Mouse (Mus musculus): Measurements from ENCODE around the gene 0610010K14Rik. TPM values are rescaled to one million over a fixed set of nuclear protein-coding genes. Genes with fewer than 3 reads are reported as not detected.

The 0610010K14Rik gene
- polyA plus RNA-seq, 1 experiment from 2014 or later, result 180 TPM

DNA sequence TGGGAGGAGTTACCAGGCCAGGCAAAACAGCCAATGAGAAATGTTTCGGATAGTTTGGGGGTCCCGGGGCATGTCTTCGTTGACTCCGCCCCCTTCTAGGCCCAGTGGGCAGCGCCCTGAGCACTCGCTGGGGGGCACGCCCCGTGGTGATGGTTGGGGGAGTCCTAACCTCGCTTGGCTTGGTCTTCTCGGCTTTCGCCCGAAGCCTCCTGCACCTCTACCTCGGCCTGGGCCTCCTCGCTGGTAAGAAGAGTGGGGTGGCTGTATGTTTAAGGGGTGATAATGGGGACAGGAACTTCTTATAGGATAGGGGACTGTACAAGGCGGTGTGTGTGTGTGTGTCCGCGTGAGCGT is 22.9 kb downstream of the 0610010K14Rik start:
- Histone ChIP-seq H3K9ac (ENCODE audit: low read depth, low read length) (no peak overlapping the region), H3K4me1 (ENCODE audit: control insufficient read depth, insufficient read depth, low read length) (peaks cover 25% of the 10 kb centered on the region; the same call in 1 of the 2 replicates), H3K36me3 (ENCODE audit: control insufficient read depth, insufficient read depth, low read length) (no peaks in the 10 kb centered on the region), H3K27ac (ENCODE audit: low read depth, low read length) (no peak overlapping the region), H3K4me2 (replicated peaks; ENCODE audit: low read depth, low read length) (peak overlapping the region; percentile 57), H3K4me3 (ENCODE audit: low read length) (peak overlapping the region; percentile 30), H3K27me3 (ENCODE audit: control insufficient read depth, insufficient read depth, low read length) (peaks cover 40% of the 10 kb centered on the region), H3K9me3 (ENCODE audit: control insufficient read depth, low read length) (no peaks in the 10 kb centered on the region)
- ATAC-seq (ENCODE audit: low FRiP score, low TSS enrichment), result peak; percentile 12
- WGBS, result 4% methylated on average over 18 of the region's 18 CpGs

DNA sequence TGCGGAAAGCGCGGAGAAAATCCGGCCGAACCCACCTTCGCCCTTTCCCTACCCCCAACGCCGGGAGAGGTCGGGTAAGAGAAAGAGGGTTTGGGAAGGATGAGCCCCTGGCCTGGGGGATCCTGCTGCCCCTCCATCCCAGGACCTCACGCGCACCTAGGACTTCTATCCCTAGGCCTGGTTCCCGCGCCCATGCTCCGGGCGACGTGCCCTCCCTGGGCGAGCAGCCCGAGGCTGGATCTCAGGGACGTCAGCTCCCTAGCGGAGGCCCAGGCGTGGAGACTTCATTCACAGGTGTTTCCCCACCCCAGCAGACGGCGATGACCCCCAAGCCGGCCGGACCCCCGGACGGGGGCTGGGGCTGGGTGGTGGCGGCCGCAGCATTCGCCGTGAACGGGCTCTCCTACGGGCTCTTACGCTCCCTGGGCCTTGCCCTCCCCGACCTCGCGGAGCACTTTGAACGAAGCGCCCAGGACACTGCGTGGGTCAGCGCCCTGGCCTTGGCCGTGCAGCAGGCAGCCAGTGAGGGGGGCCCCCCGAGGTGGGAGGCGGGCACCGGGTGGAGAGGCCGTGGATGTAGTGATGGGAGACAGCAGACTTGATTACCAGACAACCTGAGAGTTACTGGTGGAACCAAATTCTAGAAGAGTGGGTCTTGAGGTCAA is 23.4 kb downstream of the 0610010K14Rik start:
- Histone ChIP-seq H3K9ac (ENCODE audit: low read depth, low read length) (peak overlapping the region; percentile 45), H3K9me3 (ENCODE audit: control insufficient read depth, low read length) (no peaks in the 10 kb centered on the region), H3K36me3 (ENCODE audit: control insufficient read depth, insufficient read depth, low read length) (no peaks in the 10 kb centered on the region), H3K27ac (ENCODE audit: low read depth, low read length) (no peak overlapping the region), H3K4me2 (replicated peaks; ENCODE audit: low read depth, low read length) (peak overlapping the region; percentile 57), H3K4me1 (ENCODE audit: control insufficient read depth, insufficient read depth, low read length) (peaks cover 25% of the 10 kb centered on the region; the same call in 1 of the 2 replicates), H3K4me3 (ENCODE audit: low read length) (peak overlapping the region; percentile 30), H3K27me3 (ENCODE audit: control insufficient read depth, insufficient read depth, low read length) (peaks cover 40% of the 10 kb centered on the region)
- 1% methylated on average over 46 of the region's 46 CpGs for WGBS
- peak; percentile 50 for ATAC-seq (ENCODE audit: low FRiP score, low TSS enrichment)

DNA sequence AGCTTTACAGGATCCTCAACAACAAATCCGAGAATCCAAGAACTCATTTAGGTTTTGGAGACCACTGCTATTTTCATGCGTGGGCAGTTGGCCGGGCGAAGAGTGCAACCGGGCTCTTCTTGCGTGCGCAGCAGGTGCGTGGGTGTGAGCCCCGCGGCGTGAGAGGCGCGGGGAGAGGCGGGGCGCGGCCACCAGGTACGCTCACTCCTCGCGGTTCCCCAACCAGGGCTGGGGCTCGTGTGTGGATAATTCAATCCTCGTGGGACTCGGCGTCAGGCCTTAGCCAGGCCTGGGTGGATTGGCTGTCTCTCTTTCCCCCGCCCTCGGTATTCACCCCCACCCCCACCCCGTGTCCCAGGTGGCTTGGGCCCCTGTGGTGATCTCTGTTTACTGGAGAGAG is 24.0 kb downstream of the 0610010K14Rik start:
- H3K9me3 ChIP-seq (ENCODE audit: control insufficient read depth, low read length), result no peaks in the 10 kb centered on the region
- H3K27ac ChIP-seq (ENCODE audit: low read depth, low read length), result no peak overlapping the region
- no peak for ATAC-seq (ENCODE audit: low FRiP score, low TSS enrichment)
- peaks cover 40% of the 10 kb centered on the region for H3K27me3 ChIP-seq (ENCODE audit: control insufficient read depth, insufficient read depth, low read length)
- 5% methylated on average over 24 of the region's 26 CpGs for WGBS
- H3K36me3 ChIP-seq (ENCODE audit: control insufficient read depth, insufficient read depth, low read length), result no peaks in the 10 kb centered on the region
- H3K9ac ChIP-seq (ENCODE audit: low read depth, low read length), result peak overlapping the region; percentile 45; the same call in 1 of the 2 replicates
- H3K4me3 ChIP-seq (ENCODE audit: low read length), result peak overlapping the region; percentile 30
- peak overlapping the region; percentile 57 for H3K4me2 ChIP-seq (replicated peaks; ENCODE audit: low read depth, low read length)
- peaks cover 25% of the 10 kb centered on the region; the same call in 1 of the 2 replicates for H3K4me1 ChIP-seq (ENCODE audit: control insufficient read depth, insufficient read depth, low read length)

DNA sequence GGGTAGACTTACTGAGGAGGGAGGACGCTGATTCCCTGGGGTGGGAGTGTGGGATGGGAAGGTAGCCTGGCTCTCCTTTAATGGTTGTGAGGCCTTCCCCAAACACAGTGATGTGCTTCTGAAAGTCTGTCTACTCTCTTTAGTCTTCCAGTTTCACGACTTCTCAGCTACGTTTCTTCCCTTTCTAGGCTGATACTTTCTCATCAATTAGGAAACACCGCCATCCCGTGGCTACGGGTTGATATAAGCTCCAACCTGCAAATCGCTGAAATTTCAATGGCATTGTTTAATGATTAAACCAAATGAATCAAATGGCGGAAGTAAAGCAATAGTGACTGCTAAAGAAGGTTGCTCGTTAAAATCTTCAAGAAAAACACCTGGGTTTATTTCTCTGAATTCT is 24.8 kb downstream of the 0610010K14Rik start:
- Histone ChIP-seq H3K4me1 (ENCODE audit: control insufficient read depth, insufficient read depth, low read length) (peaks cover 25% of the 10 kb centered on the region; the same call in 1 of the 2 replicates), H3K9me3 (ENCODE audit: control insufficient read depth, low read length) (no peaks in the 10 kb centered on the region), H3K4me3 (ENCODE audit: low read length) (no peak overlapping the region), H3K9ac (ENCODE audit: low read depth, low read length) (no peak overlapping the region), H3K27me3 (ENCODE audit: control insufficient read depth, insufficient read depth, low read length) (peaks cover 37% of the 10 kb centered on the region), H3K36me3 (ENCODE audit: control insufficient read depth, insufficient read depth, low read length) (no peaks in the 10 kb centered on the region), H3K27ac (ENCODE audit: low read depth, low read length) (no peak overlapping the region), H3K4me2 (replicated peaks; ENCODE audit: low read depth, low read length) (peak overlapping the region; percentile 57; the same call in 1 of the 2 replicates)
- WGBS, result 8% methylated on average over 9 of the region's 9 CpGs
- no peak for ATAC-seq (ENCODE audit: low FRiP score, low TSS enrichment)

DNA sequence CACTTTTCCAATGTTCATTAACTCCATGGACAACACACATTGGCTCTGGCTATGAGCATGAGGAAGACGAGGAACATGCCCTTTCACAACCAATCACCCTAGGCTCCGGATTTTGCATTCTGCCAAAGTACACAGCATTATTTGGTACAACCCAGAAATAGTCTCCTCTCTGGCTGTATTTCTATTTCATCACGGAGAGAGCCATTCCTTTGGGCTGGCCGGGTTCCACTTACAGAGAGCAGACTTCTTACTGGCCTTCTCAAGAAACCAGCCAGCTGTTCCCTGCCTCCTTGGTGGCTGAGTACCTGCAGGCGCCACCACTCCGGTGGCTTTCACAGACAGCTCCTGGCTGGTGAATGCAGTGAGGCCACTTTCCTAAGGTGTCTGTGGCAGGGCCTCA is 25.3 kb downstream of the 0610010K14Rik start, which contains the start of gene Slc16a11:
Slc16a11 (plus strand) TSS at position 330 of the 400 bp plus-strand sequence.
- Histone ChIP-seq H3K4me3 (ENCODE audit: low read length) (peak within 1 kb of the TSS; percentile 30), H3K27ac (ENCODE audit: low read depth, low read length) (no peak within 1 kb of the TSS), H3K4me1 (ENCODE audit: control insufficient read depth, insufficient read depth, low read length) (peaks cover 25% of the 10 kb centered on the region; the same call in 1 of the 2 replicates), H3K36me3 (ENCODE audit: control insufficient read depth, insufficient read depth, low read length) (no peaks in the 10 kb centered on the region), H3K27me3 (ENCODE audit: control insufficient read depth, insufficient read depth, low read length) (peaks cover 35% of the 10 kb centered on the region), H3K4me2 (replicated peaks; ENCODE audit: low read depth, low read length) (peak within 1 kb of the TSS; percentile 57; the same call in 1 of the 2 replicates), H3K9me3 (ENCODE audit: control insufficient read depth, low read length) (no peaks in the 10 kb centered on the region), H3K9ac (ENCODE audit: low read depth, low read length) (no peak within 1 kb of the TSS)
- WGBS, result 59% methylated on average over 6 of the region's 6 CpGs
- ATAC-seq (ENCODE audit: low FRiP score, low TSS enrichment), result no peak

DNA sequence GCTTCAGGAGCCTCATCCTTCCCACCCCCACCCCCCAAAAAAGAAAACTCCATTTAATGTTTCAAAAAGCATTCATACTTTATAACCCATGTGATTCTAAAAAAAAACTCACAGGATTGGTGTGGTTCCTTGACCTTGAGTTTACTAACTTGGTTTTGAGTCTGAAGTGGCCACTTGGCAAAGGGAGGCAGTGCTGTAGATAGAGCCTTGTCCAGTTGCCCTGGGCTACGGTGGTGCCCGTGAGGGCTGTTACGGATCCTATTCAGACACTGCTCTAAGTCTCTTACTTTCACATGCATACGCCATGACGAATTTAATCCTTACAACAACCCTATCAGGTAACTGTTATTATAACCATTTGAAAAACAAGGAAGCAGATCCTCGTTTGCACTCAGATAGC is 25.7 kb downstream of the 0610010K14Rik start:
- no peak for ATAC-seq (ENCODE audit: low FRiP score, low TSS enrichment)
- no peaks in the 10 kb centered on the region for H3K36me3 ChIP-seq (ENCODE audit: control insufficient read depth, insufficient read depth, low read length)
- no peak overlapping the region for H3K4me3 ChIP-seq (ENCODE audit: low read length)
- no peaks in the 10 kb centered on the region for H3K9me3 ChIP-seq (ENCODE audit: control insufficient read depth, low read length)
- no peak overlapping the region for H3K4me2 ChIP-seq (replicated peaks; ENCODE audit: low read depth, low read length)
- WGBS, result 80% methylated on average over 6 of the region's 6 CpGs
- no peak overlapping the region for H3K27ac ChIP-seq (ENCODE audit: low read depth, low read length)
- no peak overlapping the region for H3K9ac ChIP-seq (ENCODE audit: low read depth, low read length)
- H3K4me1 ChIP-seq (ENCODE audit: control insufficient read depth, insufficient read depth, low read length), result peaks cover 25% of the 10 kb centered on the region; the same call in 1 of the 2 replicates
- H3K27me3 ChIP-seq (ENCODE audit: control insufficient read depth, insufficient read depth, low read length), result peaks cover 35% of the 10 kb centered on the region

DNA sequence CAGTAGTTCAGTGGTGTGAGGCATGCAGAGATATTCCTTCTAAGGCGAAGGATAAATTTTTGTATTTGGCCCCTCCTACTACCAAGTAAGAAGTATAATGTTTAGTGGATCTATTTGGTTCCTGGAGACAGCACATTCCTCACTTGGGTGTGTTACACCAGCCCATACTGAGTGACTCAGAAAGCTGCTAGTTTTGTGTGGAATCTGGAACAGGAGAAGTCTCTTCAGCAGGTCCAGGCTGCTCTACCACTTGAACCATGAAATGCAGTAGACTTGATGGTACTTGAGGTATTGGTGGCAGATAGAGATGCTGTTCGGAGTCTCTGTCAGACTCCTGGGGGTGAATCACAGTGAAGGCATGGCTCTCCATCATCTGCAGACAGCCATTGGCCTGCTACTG is 27.0 kb downstream of the 0610010K14Rik start:
- no peak for ATAC-seq (ENCODE audit: low FRiP score, low TSS enrichment)
- Histone ChIP-seq H3K36me3 (ENCODE audit: control insufficient read depth, insufficient read depth, low read length) (no peaks in the 10 kb centered on the region), H3K4me2 (replicated peaks; ENCODE audit: low read depth, low read length) (no peak overlapping the region), H3K9me3 (ENCODE audit: control insufficient read depth, low read length) (no peaks in the 10 kb centered on the region), H3K27ac (ENCODE audit: low read depth, low read length) (no peak overlapping the region), H3K27me3 (ENCODE audit: control insufficient read depth, insufficient read depth, low read length) (peaks cover 26% of the 10 kb centered on the region), H3K4me1 (ENCODE audit: control insufficient read depth, insufficient read depth, low read length) (peaks cover 25% of the 10 kb centered on the region; the same call in 1 of the 2 replicates), H3K4me3 (ENCODE audit: low read length) (no peak overlapping the region), H3K9ac (ENCODE audit: low read depth, low read length) (no peak overlapping the region)
- 90% methylated on average over 2 of the region's 2 CpGs for WGBS

DNA sequence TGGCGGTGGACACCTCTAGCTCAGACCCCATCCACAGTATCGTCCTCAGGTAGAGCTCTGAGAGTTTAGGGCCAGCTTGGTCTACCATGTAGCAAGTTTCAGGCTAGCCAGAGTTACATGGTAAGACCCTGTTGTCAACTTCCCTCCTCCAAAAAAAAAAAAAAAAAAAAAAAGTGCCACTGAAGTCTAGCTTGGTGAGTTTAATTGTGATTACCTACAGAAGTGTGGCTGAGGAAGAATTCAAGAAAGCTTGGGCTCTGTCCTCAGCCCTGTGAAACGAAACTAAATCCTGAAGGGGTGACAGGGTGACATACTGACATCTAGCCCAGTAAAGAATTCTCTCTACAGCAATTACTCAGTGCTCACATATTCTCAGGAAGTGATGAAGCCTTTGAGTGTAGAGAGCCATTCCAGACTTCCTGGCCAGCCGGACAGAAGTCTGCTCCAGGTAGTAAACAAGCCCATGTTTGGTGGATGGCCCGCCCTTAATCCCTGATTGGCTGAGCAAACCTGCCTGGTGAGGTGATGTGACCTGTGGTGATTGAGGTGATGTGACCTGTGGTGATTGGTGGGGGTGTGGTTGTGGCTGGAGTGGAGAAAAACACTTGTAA is 28.8 kb downstream of the 0610010K14Rik start:
- H3K9me3 ChIP-seq (ENCODE audit: control insufficient read depth, low read length), result no peaks in the 10 kb centered on the region
- H3K4me1 ChIP-seq (ENCODE audit: control insufficient read depth, insufficient read depth, low read length), result peaks cover 7% of the 10 kb centered on the region; the same call in 1 of the 2 replicates
- no peak for ATAC-seq (ENCODE audit: low FRiP score, low TSS enrichment)
- 67% methylated on average over 5 of the region's 5 CpGs for WGBS
- peaks cover 8% of the 10 kb centered on the region for H3K27me3 ChIP-seq (ENCODE audit: control insufficient read depth, insufficient read depth, low read length)
- no peak overlapping the region for H3K4me3 ChIP-seq (ENCODE audit: low read length)
- no peak overlapping the region for H3K27ac ChIP-seq (ENCODE audit: low read depth, low read length)
- no peak overlapping the region for H3K4me2 ChIP-seq (replicated peaks; ENCODE audit: low read depth, low read length)
- no peak overlapping the region for H3K9ac ChIP-seq (ENCODE audit: low read depth, low read length)
- no peaks in the 10 kb centered on the region for H3K36me3 ChIP-seq (ENCODE audit: control insufficient read depth, insufficient read depth, low read length)

DNA sequence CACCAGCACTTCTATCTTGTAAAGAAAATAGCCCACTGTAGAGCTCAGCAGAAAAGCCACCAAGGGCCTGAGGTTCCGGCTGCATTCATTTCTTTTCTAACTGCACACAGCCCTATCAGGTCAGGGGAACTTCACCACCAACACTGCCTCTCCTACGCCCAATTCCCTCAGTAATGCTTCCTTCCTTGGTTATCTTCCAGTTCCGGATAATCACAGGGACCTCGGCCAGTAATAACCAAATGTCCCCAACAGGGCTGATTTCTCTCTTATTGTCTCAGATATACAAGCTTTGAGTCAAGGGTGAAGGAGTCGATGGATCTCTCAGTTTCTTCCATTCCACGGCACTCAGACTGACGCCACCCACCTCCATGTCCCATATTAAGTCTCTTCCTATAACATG is 30.4 kb downstream of the 0610010K14Rik start:
- Histone ChIP-seq H3K9ac (ENCODE audit: low read depth, low read length) (no peak overlapping the region), H3K36me3 (ENCODE audit: control insufficient read depth, insufficient read depth, low read length) (no peaks in the 10 kb centered on the region), H3K27me3 (ENCODE audit: control insufficient read depth, insufficient read depth, low read length) (no peaks in the 10 kb centered on the region), H3K9me3 (ENCODE audit: control insufficient read depth, low read length) (no peaks in the 10 kb centered on the region), H3K4me2 (replicated peaks; ENCODE audit: low read depth, low read length) (no peak overlapping the region), H3K27ac (ENCODE audit: low read depth, low read length) (no peak overlapping the region), H3K4me1 (ENCODE audit: control insufficient read depth, insufficient read depth, low read length) (no peaks in the 10 kb centered on the region), H3K4me3 (ENCODE audit: low read length) (no peak overlapping the region)
- 82% methylated on average over 7 of the region's 7 CpGs for WGBS
- no peak for ATAC-seq (ENCODE audit: low FRiP score, low TSS enrichment)
